Mouse (Mus musculus) retina, embryonic 14.5 days (tissue): ENCODE measurements around the gene Rhbdl3.

ENCODE experiments used
- DNase-seq: peaks from one replicate; pipeline ENCODE4 v3.0.0-alpha.2; 2015; ENCODE audit warnings: low spot score

Rhbdl3 gene

GRCm38 (mm10) chr11:80300551-80301315 lies at the start of gene Rhbdl3:
Rhbdl3 (plus strand) TSS chr11:80300912.
- peak; percentile 63 for DNase-seq

GRCm38 (mm10) chr11:80264137-80264536 lies 36.6 kb upstream of the Rhbdl3 start:
- no peak for DNase-seq

- no peak for DNase-seq
Observed at GRCm38 (mm10) chr11:80271096-80271495, 29.6 kb upstream of the Rhbdl3 start.

GRCm38 (mm10) chr11:80275011-80275410 lies 25.7 kb upstream of the Rhbdl3 start:
- DNase-seq = no peak

- no peak for DNase-seq
Observed at GRCm38 (mm10) chr11:80278054-80278453, 22.7 kb upstream of the Rhbdl3 start.

GRCm38 (mm10) chr11:80283786-80284185 lies 16.9 kb upstream of the Rhbdl3 start:
- DNase-seq = no peak

GRCm38 (mm10) chr11:80284641-80285040 lies 16.1 kb upstream of the Rhbdl3 start:
- no peak for DNase-seq

GRCm38 (mm10) chr11:80287150-80287549 lies 13.6 kb upstream of the Rhbdl3 start:
- peak; percentile 91 for DNase-seq

GRCm38 (mm10) chr11:80289701-80290445 lies 10.8 kb upstream of the Rhbdl3 start:
- DNase-seq = peak; percentile 70

GRCm38 (mm10) chr11:80291004-80291403 lies 9.7 kb upstream of the Rhbdl3 start:
- no peak for DNase-seq

GRCm38 (mm10) chr11:80292463-80292862 lies 8.2 kb upstream of the Rhbdl3 start:
- no peak for DNase-seq

- DNase-seq = no peak
Observed at GRCm38 (mm10) chr11:80295066-80295465, 5.6 kb upstream of the Rhbdl3 start.

- DNase-seq = no peak
Observed at GRCm38 (mm10) chr11:80295785-80296184, 4.9 kb upstream of the Rhbdl3 start.

- no peak for DNase-seq
Observed at GRCm38 (mm10) chr11:80299513-80300235, 1.0 kb upstream of the Rhbdl3 start.

GRCm38 (mm10) chr11:80301316-80302045 lies 769 bp downstream of the Rhbdl3 start:
- peak; percentile 84 for DNase-seq

- DNase-seq = no peak
Observed at GRCm38 (mm10) chr11:80302046-80302390, 1.3 kb downstream of the Rhbdl3 start.

GRCm38 (mm10) chr11:80302536-80302935 lies 1.8 kb downstream of the Rhbdl3 start:
- DNase-seq = peak; percentile 89

- no peak for DNase-seq
Observed at GRCm38 (mm10) chr11:80303746-80304145, 3.0 kb downstream of the Rhbdl3 start.

- DNase-seq = no peak
Observed at GRCm38 (mm10) chr11:80304846-80305245, 4.1 kb downstream of the Rhbdl3 start.

- DNase-seq = no peak
Observed at GRCm38 (mm10) chr11:80308537-80308936, 7.8 kb downstream of the Rhbdl3 start.

- DNase-seq = no peak
Observed at GRCm38 (mm10) chr11:80311271-80311670, 10.6 kb downstream of the Rhbdl3 start.

GRCm38 (mm10) chr11:80312049-80312448 lies 11.3 kb downstream of the Rhbdl3 start:
- DNase-seq = peak; percentile 56
